Mouse (Mus musculus): ENCODE results near the gene Gm20388.

GRCm38 (mm10) chr8:120150028-120150427 is 239.4 kb downstream of the Gm20388 start:
- no peak for TF ChIP-seq CTCF (IDR thresholded peaks at IDR 0.05; ENCODE audit: borderline replicate concordance, extremely low read depth, insufficient read depth, insufficient read length)
- TF ChIP-seq POLR2A (IDR thresholded peaks at IDR 0.05; ENCODE audit: borderline replicate concordance, extremely low read depth, insufficient read depth, insufficient read length, poor library complexity, severe bottlenecking) = no peak

Data from brain, embryonic 14.5 days (tissue).